In genomic region chr14:20228336-20228735, GRCm38 (mm10) we compare ENCODE assay signal across 22 mouse cellular contexts. TPM values are rescaled to one million over a fixed set of nuclear protein-coding genes. Genes with fewer than 3 reads are reported as not detected.
A peak's percentile ranks its signal among the peaks of the same experiment; 100 is the strongest.
DNase-seq lines count a peak whose midpoint lies in the region; ATAC-seq and TF ChIP-seq lines count a peak whose summit lies in the region.
"Had no signal": no experiment of that assay in that cellular context is flagged by ENCODE, and none has a peak within 500 bp of the region (broad histone marks: within the 10 kb centered on the region; RNA-seq: fewer than 3 reads in every experiment).

No protein-coding gene starts in this region.

- intact Hi-C loops in gastrocnemius, postnatal 14 days (cut with DNase I; ENCODE audit: low total_unique reads): no loop called here

- no peak overlapping the region for H3K27ac ChIP-seq in stomach, postnatal 0 days (replicated peaks)
- H3K27ac ChIP-seq: forebrain, embryonic 15.5 days; hindbrain, embryonic 15.5 days; limb, embryonic 15.5 days; midbrain, embryonic 15.5 days had no signal

- H3K9me3 ChIP-seq in stomach, postnatal 0 days (ENCODE audit: control insufficient read depth, low read length): no peaks in the 10 kb centered on the region
- H3K9me3 ChIP-seq: forebrain, embryonic 15.5 days; hindbrain, embryonic 15.5 days; limb, embryonic 15.5 days; midbrain, embryonic 15.5 days had no signal

- ATAC-seq in stomach, postnatal 0 days (ENCODE audit: low FRiP score, low TSS enrichment): no peak
- ATAC-seq: forebrain, embryonic 15.5 days; midbrain, embryonic 15.5 days had no signal

- peak; percentile 23 for DNase-seq in gastrocnemius, postnatal 14 days
- DNase-seq in gastrocnemius, postnatal 4 days (ENCODE audit: low spot score in 2 of 2): no peak
- DNase-seq in lung, postnatal 10 days: peak; percentile 29
- no peak for DNase-seq in lung, adult 18-20 months
- DNase-seq in kidney, adult 9 months: peak; percentile 94
- peak; percentile 51 for DNase-seq in stomach, postnatal 0 days (ENCODE audit: low spot score)
- DNase-seq in right cerebral cortex, postnatal 4 days: no peak
- DNase-seq in T-cell, adult 2 months (ENCODE audit: low spot score): no peak
- DNase-seq: B cell, adult 2 months; cerebellum, adult 11 months; lung, postnatal 36 days; thymus, adult 18-20 months had no signal

- no peaks in the 10 kb centered on the region for H3K27me3 ChIP-seq in stomach, postnatal 0 days (ENCODE audit: control insufficient read depth, insufficient read depth, low read length)
- H3K27me3 ChIP-seq: forebrain, embryonic 15.5 days; hindbrain, embryonic 15.5 days; limb, embryonic 15.5 days; midbrain, embryonic 15.5 days had no signal

- H3K9ac ChIP-seq in stomach, postnatal 0 days (ENCODE audit: low read length): no peak overlapping the region
- H3K9ac ChIP-seq: forebrain, embryonic 15.5 days; hindbrain, embryonic 15.5 days; limb, embryonic 15.5 days; midbrain, embryonic 15.5 days had no signal

- no peaks in the 10 kb centered on the region for H3K36me3 ChIP-seq in stomach, postnatal 0 days (ENCODE audit: control insufficient read depth, insufficient read depth, low read length)
- H3K36me3 ChIP-seq: forebrain, embryonic 15.5 days; hindbrain, embryonic 15.5 days; limb, embryonic 15.5 days; midbrain, embryonic 15.5 days had no signal

- TF ChIP-seq CTCF in stomach, postnatal 0 days (IDR thresholded peaks at IDR 0.05; ENCODE audit: low read depth): no peak

- H3K4me3 ChIP-seq in stomach, postnatal 0 days (ENCODE audit: low read depth, low read length): no peak overlapping the region
- H3K4me3 ChIP-seq: forebrain, embryonic 15.5 days; hindbrain, embryonic 15.5 days; limb, embryonic 15.5 days; midbrain, embryonic 15.5 days had no signal

- TF ChIP-seq EP300 in stomach, postnatal 0 days (optimal IDR thresholded peaks at IDR 0.05): no peak

- H3K4me1 ChIP-seq in stomach, postnatal 0 days (replicated peaks; ENCODE audit: control insufficient read depth, insufficient read depth): no peaks in the 10 kb centered on the region

- 30% methylated on average over 4 of the region's 4 CpGs for WGBS in stomach, postnatal 0 days

- H3K4me2 ChIP-seq in stomach, postnatal 0 days (replicated peaks; ENCODE audit: low read depth): no peak overlapping the region
- H3K4me2 ChIP-seq: forebrain, embryonic 15.5 days; hindbrain, embryonic 15.5 days; limb, embryonic 15.5 days; midbrain, embryonic 15.5 days had no signal

RNA-seq across cellular contexts. Expression of gene Kcnk16, which starts 40.7 kb away (rescaled TPM):
- total RNA-seq in gastrocnemius, postnatal 14 days (2021): not detected
- total RNA-seq in gastrocnemius, postnatal 4 days (2021): not detected
- 4.8 and 5.7 TPM in 2 replicates for polyA plus RNA-seq in stomach, postnatal 0 days (2015; fragmentation: Nextera tagmentation; extraction: Ambion mirVana)
- total RNA-seq: layer of hippocampus, adult 18-20 months; left cerebral cortex, postnatal 10 days had no signal
- polyA plus RNA-seq: cortical plate, adult 2 months; forebrain, embryonic 15.5 days; gonadal fat pad, adult 2 months; heart, embryonic 16.5 days; hindbrain, embryonic 15.5 days; midbrain, embryonic 15.5 days; neural tube, embryonic 11.5 days had no signal

RNA-seq across cellular contexts. Expression of gene Kcnk5, which starts 46.7 kb away (rescaled TPM):
- 1 to 10 TPM in 1 of 2 experiments, under 1 TPM in 1; 0.53 to 1.1 TPM for total RNA-seq in gastrocnemius, postnatal 14 days (2021)
- 1 to 10 TPM; 1.6 to 2.9 TPM for total RNA-seq in gastrocnemius, postnatal 4 days (2021)
- polyA plus RNA-seq in stomach, postnatal 0 days (2015; fragmentation: Nextera tagmentation; extraction: Ambion mirVana): 7.7 and 8.3 TPM in 2 replicates

Comparison
In these comparisons a context has a peak if more than half of its experiments do, and no peak if none do; other contexts are left out.
1. DNase-seq: peak in gastrocnemius, postnatal 14 days (single experiment), lung, postnatal 10 days (single experiment), kidney, adult 9 months (single experiment) and stomach, postnatal 0 days (single experiment); none in gastrocnemius, postnatal 4 days (0 of 2), lung, adult 18-20 months (0 of 2), right cerebral cortex, postnatal 4 days (single experiment) and T-cell, adult 2 months (single experiment).